Mouse (Mus musculus) B cell, adult 62 days (primary cell): ENCODE data around the gene Dnajc25. TPM values are rescaled to one million over a fixed set of nuclear protein-coding genes. Genes with fewer than 3 reads are reported as not detected.

Experiments
- total RNA-seq: library from RNA; stranded (reverse); gene quantifications from 4 replicates; pipeline ENCODE4 v1.2.4, GENCODE M21; 2023

Dnajc25 gene
- total RNA-seq: 7.3 to 8.9 TPM (median 8.4 TPM) in 4 replicates

DNA sequence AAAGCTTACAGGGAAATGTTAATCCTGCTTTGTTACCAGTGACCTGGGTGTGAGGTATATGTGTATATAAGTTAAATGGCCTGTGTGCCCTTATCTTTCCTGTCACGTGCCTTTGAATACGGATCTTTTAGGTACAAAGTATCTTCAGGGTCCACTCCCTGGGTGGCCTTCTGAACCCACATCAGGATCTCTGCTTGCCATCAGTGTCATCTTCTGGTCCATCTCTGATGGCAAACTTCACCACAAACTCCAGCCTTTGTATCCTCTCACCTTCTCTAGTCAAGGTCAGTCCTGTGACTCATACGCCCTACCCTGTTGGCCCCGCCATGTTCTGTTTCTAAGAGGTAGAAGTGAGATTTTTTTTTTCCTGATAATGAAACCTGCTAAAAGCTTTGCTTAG lies at the start of gene Dnajc25:
TSS of gene Dnajc25 (plus strand) at position 301 of the 400 bp plus-strand sequence.

DNA sequence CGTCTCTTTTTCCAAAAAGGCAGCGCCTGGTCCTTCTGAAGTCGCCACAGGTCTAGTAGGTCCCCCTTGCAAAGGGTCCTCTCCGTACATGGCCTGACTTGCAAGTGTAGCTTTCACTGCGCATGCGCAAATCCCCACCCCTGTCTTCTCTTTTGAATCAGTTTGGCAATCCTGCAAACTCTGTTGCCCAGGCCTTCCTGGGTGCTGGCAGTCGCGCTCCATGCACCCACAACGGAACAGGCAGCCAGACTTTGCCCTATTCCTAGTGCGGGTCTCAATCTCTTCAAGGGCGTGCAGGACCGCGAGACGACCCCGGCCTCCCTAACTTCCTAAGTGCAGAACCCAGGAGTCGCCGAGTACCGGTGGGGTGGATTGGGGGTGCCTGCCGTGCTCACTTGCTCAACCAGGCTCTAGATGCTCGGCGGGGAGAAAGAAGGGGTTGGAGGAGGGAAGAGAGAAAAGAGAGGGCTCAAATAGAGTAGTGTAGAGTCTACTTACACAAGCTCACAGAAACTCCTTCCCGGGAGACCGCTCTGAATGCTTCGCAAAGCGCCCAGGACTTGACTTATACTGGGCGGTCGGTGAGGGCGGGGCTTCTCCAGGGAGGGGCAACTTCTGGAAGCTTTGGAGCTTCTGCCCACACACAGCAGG lies 8.2 kb upstream of the Dnajc25 start, which contains the start of gene Ptgr1:
TSS of gene Ptgr1 (minus strand) at position 580 of the 651 bp plus-strand sequence.

DNA sequence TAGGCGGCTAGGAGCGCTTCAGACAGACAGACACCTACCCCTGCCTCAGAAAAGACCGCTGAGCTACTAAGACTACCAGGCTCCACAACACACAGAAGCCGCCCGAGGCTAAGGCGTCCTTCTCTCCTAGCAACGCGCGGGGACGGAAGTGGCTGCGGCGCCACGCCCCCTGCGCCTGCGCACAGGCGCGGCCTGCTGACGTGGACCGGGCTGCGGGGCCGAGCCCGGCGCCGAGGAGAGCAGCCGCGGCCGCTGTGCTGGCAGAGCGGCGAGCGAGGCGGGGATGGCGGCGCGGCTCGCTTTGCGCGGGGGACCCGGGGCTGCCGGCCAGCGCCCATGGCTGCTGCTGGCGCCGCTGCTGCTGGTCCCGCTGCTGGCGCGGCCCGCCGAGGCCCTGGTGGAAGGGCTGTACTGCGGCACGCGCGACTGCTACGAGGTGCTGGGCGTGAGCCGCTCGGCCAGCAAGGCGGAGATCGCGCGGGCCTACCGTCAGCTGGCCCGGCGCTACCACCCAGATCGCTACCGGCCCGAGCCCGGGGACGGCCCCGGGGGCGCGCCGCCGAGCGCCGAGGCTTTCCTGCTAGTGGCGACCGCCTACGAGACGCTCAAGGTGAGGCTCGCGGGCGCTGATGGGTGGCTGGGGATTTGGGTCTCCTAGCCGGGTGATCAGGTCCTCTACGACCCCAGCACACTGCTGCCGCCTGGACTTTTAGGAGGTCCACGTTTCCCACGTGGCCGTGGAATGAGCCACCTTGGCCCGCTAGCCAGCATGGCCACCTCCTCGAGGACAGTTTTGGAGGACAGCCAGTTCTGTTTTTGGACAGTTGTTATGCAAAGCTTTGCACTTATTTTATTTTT lies 8.3 kb downstream of the Dnajc25 start, which contains the start of gene Gm20503:
TSS of gene Gm20503 (plus strand) at position 263 of the 858 bp plus-strand sequence.

DNA sequence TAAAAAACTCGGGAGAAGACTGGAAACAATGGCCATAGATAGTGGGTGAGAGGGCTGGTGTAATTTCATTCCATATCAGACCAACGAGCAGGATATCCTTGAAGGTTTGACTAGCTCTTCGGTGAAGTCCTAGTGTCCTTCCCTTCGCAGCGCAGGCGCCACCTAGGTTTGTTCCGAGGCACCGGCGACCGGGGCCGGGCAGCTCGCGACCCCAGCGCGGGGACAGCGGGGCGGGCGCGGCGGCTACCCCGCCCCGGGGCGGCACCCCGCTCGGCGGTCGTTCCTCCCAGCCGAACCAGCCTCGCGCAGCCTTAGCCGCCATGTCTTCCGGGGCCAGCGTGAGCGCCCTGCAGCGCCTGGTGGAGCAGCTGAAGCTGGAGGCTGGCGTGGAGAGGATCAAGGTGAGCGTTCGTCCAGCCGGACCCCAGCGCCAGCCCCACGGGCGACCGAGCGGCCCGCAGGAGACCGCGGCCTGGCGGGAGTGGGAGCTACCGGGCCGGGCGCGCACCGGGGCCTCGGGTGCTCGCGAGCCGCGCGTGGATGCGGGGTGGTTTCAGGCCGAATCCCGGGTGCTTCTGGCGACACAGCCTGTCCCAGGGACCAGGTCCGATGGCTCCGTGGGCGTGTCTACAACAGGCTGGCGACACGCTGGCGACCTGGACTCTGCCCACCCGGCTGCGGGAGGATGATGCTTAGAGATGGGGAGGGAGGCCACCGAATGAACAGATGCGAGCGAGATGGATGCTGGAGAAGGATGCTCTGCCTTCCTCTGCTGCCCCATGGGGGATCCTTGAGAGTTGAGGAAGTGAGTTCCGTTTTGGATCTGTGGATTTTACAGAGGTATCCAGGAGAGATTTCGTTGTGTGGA lies 40.3 kb downstream of the Dnajc25 start, which contains the start of gene Gng10:
TSS of gene Gng10 (plus strand) at position 171 of the 868 bp plus-strand sequence.

Other genes starting within 250 kb of the Dnajc25 start
- 0.20 to 0.56 TPM in 2 of 4 replicates, not detected in the others for gene Olfr267, start 207.3 kb upstream of the Dnajc25 start, total RNA-seq
- 105 to 123 TPM (median 118 TPM) in 4 replicates for gene Ecpas, start 82.3 kb upstream of the Dnajc25 start, total RNA-seq
- gene Zkscan16, start 51.4 kb upstream of the Dnajc25 start, total RNA-seq: 0.26 TPM in 1 of 4 replicates, not detected in the others
- 0.24 to 1.2 TPM (median 0.86 TPM) in 4 replicates for gene Ptgr1, start 7.9 kb upstream of the Dnajc25 start, total RNA-seq
- gene Gm20503, start 8.1 kb downstream of the Dnajc25 start, total RNA-seq: 0.64 to 1.9 TPM (median 1.8 TPM) in 3 of 4 replicates, not detected in the other
- 61.0 to 75.2 TPM (median 70.6 TPM) in 4 replicates for gene Gng10, start 40.0 kb downstream of the Dnajc25 start, total RNA-seq
- not detected in 4 replicates for gene AI481877, start 143.9 kb downstream of the Dnajc25 start, total RNA-seq
- 99.5 to 115 TPM (median 105 TPM) in 4 replicates for gene Ugcg, start 194.2 kb downstream of the Dnajc25 start, total RNA-seq